ENCODE assay signal across 31 mouse cellular contexts in the genomic region with DNA sequence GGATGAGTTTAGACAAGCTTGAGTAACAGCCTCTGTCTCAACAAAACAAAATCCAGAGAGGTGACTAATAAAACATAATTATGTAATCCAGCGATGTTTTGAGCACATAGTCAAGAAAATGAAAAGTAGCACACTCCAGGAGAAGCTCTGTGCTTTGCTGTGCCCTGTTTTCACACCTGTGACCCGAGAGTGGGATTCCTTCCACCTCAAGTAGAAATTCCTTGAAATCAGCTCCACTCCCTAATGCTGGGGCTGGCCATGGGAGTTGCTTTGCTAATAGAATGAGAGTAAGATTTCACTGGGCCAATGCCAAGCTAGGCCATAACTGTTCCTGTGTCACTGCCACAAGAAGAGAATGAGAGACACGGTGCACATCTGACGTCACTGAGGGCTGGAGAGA. TPM values are rescaled to one million over a fixed set of nuclear protein-coding genes. Genes with fewer than 3 reads are reported as not detected.
DNase-seq lines count a peak whose midpoint lies in the region; ATAC-seq lines count a peak whose summit lies in the region.
"Had no signal": no experiment of that assay in that cellular context is flagged by ENCODE, and none has a peak within 500 bp of the region (broad histone marks: within the 10 kb centered on the region; RNA-seq: fewer than 3 reads in every experiment).

No protein-coding gene starts in this region.

- WGBS in kidney, embryonic 15.5 days: 58% methylated on average over 4 of the region's 4 CpGs
- WGBS in embryonic facial prominence, embryonic 15.5 days: 63% methylated on average over 4 of the region's 4 CpGs
- WGBS in heart, embryonic 11.5 days (ENCODE audit: insufficient replicate concordance): 76% methylated on average over 4 of the region's 4 CpGs

- no peak overlapping the region for H3K4me3 ChIP-seq in kidney, embryonic 15.5 days (replicated peaks)
- no peak overlapping the region for H3K4me3 ChIP-seq in embryonic facial prominence, embryonic 15.5 days (replicated peaks)
- no peak overlapping the region for H3K4me3 ChIP-seq in heart, embryonic 11.5 days (ENCODE audit: low read depth, low read length)
- H3K4me3 ChIP-seq: forebrain, embryonic 10.5 days; forebrain, embryonic 15.5 days; heart, adult 2 months; heart, embryonic 13.5 days; hindbrain, embryonic 10.5 days; hindbrain, embryonic 15.5 days; limb, embryonic 10.5 days; limb, embryonic 15.5 days; liver, embryonic 13.5 days; midbrain, embryonic 12.5 days; myocyte; neural tube, embryonic 12.5 days had no signal

- H3K4me2 ChIP-seq in kidney, embryonic 15.5 days: no peak overlapping the region
- no peak overlapping the region for H3K4me2 ChIP-seq in embryonic facial prominence, embryonic 15.5 days (replicated peaks)
- H3K4me2 ChIP-seq in heart, embryonic 11.5 days: no peak overlapping the region
- H3K4me2 ChIP-seq: forebrain, embryonic 15.5 days; heart, embryonic 13.5 days; hindbrain, embryonic 15.5 days; limb, embryonic 15.5 days; liver, embryonic 13.5 days; midbrain, embryonic 12.5 days; neural tube, embryonic 12.5 days had no signal

- H3K27ac ChIP-seq in kidney, embryonic 15.5 days: peak overlapping the region; percentile 41; the same call in 1 of the 2 replicates
- peak overlapping the region; percentile 51 for H3K27ac ChIP-seq in embryonic facial prominence, embryonic 15.5 days (replicated peaks)
- H3K27ac ChIP-seq in heart, embryonic 11.5 days (ENCODE audit: low read depth, low read length): no peak overlapping the region
- H3K27ac ChIP-seq: forebrain, embryonic 10.5 days; forebrain, embryonic 15.5 days; heart, adult 2 months; heart, embryonic 13.5 days; hindbrain, embryonic 10.5 days; hindbrain, embryonic 15.5 days; limb, embryonic 10.5 days; limb, embryonic 15.5 days; liver, embryonic 13.5 days; midbrain, embryonic 12.5 days; neural tube, embryonic 12.5 days had no signal

- no peaks in the 10 kb centered on the region for H3K9me3 ChIP-seq in kidney, embryonic 15.5 days (replicated peaks)
- H3K9me3 ChIP-seq in embryonic facial prominence, embryonic 15.5 days (replicated peaks): no peaks in the 10 kb centered on the region
- no peaks in the 10 kb centered on the region for H3K9me3 ChIP-seq in heart, embryonic 11.5 days (replicated peaks; ENCODE audit: control insufficient read depth, low read length)
- H3K9me3 ChIP-seq: forebrain, embryonic 10.5 days; forebrain, embryonic 15.5 days; heart, embryonic 13.5 days; hindbrain, embryonic 10.5 days; hindbrain, embryonic 15.5 days; limb, embryonic 10.5 days; limb, embryonic 15.5 days; liver, embryonic 13.5 days; midbrain, embryonic 12.5 days; neural tube, embryonic 12.5 days had no signal

- no peak overlapping the region for H3K9ac ChIP-seq in kidney, embryonic 15.5 days
- H3K9ac ChIP-seq in embryonic facial prominence, embryonic 15.5 days: no peak overlapping the region
- no peak overlapping the region for H3K9ac ChIP-seq in heart, embryonic 11.5 days (ENCODE audit: low read depth, low read length)
- H3K9ac ChIP-seq: forebrain, embryonic 15.5 days; heart, embryonic 13.5 days; hindbrain, embryonic 15.5 days; limb, embryonic 15.5 days; liver, embryonic 13.5 days; midbrain, embryonic 12.5 days; neural tube, embryonic 12.5 days had no signal

- H3K36me3 ChIP-seq in kidney, embryonic 15.5 days: no peaks in the 10 kb centered on the region
- no peaks in the 10 kb centered on the region for H3K36me3 ChIP-seq in embryonic facial prominence, embryonic 15.5 days
- peaks cover 6% of the 10 kb centered on the region for H3K36me3 ChIP-seq in heart, embryonic 11.5 days (ENCODE audit: control insufficient read depth, insufficient read depth, low read length)
- H3K36me3 ChIP-seq: forebrain, embryonic 10.5 days; forebrain, embryonic 15.5 days; hindbrain, embryonic 10.5 days; hindbrain, embryonic 15.5 days; limb, embryonic 10.5 days; limb, embryonic 15.5 days; midbrain, embryonic 12.5 days; neural tube, embryonic 12.5 days had no signal

- no peaks in the 10 kb centered on the region for H3K27me3 ChIP-seq in kidney, embryonic 15.5 days
- H3K27me3 ChIP-seq in embryonic facial prominence, embryonic 15.5 days: no peaks in the 10 kb centered on the region
- no peaks in the 10 kb centered on the region for H3K27me3 ChIP-seq in heart, embryonic 11.5 days (ENCODE audit: control insufficient read depth, insufficient read depth, low read length)
- H3K27me3 ChIP-seq: forebrain, embryonic 15.5 days; heart, embryonic 13.5 days; hindbrain, embryonic 15.5 days; limb, embryonic 15.5 days; liver, embryonic 13.5 days; midbrain, embryonic 12.5 days; neural tube, embryonic 12.5 days had no signal

- DNase-seq in adrenal gland, postnatal 14 days: peak; percentile 10
- DNase-seq in adrenal gland, postnatal 25 days: no peak
- no peak for DNase-seq in kidney, postnatal 14 days
- peak; percentile 8 for DNase-seq in lung, postnatal 14 days
- DNase-seq in layer of hippocampus, adult 9-11 months: no peak
- DNase-seq: cerebellum, adult 2 months; cerebellum, postnatal 14 days; gastrocnemius, postnatal 25 days; heart, adult 2 months; heart, postnatal 14 days; kidney, adult 8-10 months; kidney, postnatal 36 days; liver, embryonic 13.5 days; right cerebral cortex, adult 18-20 months; spleen, adult 18-20 months; thymus, postnatal 25 days had no signal

- ATAC-seq in kidney, embryonic 15.5 days (replicated peaks; ENCODE audit: low FRiP score): no peak
- ATAC-seq in embryonic facial prominence, embryonic 15.5 days (ENCODE audit: insufficient number of reproducible peaks, low FRiP score, low TSS enrichment, low read depth): no peak
- no peak for ATAC-seq in heart, embryonic 11.5 days (replicated peaks; ENCODE audit: insufficient number of reproducible peaks, low FRiP score, low TSS enrichment)
- ATAC-seq: forebrain, embryonic 15.5 days; inflammation-experienced regulatory T-cells, adult 6 months had no signal

- peaks cover 13% of the 10 kb centered on the region for H3K4me1 ChIP-seq in kidney, embryonic 15.5 days
- H3K4me1 ChIP-seq in embryonic facial prominence, embryonic 15.5 days: peaks cover 3% of the 10 kb centered on the region; the same call in 1 of the 2 replicates
- H3K4me1 ChIP-seq in heart, embryonic 11.5 days (ENCODE audit: control insufficient read depth, insufficient read depth, low read length): no peaks in the 10 kb centered on the region
- H3K4me1 ChIP-seq: forebrain, embryonic 15.5 days; heart, embryonic 13.5 days; hindbrain, embryonic 15.5 days; limb, embryonic 15.5 days; neural tube, embryonic 12.5 days had no signal

RNA-seq across cellular contexts. Expression of a gene that starts 38.1 kb away (rescaled TPM):
- total RNA-seq in adrenal gland, postnatal 14 days (2021): 83.8 and 84.2 TPM in 2 replicates
- total RNA-seq in adrenal gland, postnatal 25 days (2021): 98.9 and 99.7 TPM in 2 replicates
- polyA plus RNA-seq in kidney, embryonic 15.5 days (2015; fragmentation: Nextera tagmentation; extraction: Ambion mirVana): 142 and 144 TPM in 2 replicates
- 120 and 128 TPM in 2 replicates for polyA plus RNA-seq in embryonic facial prominence, embryonic 15.5 days (2015; fragmentation: Nextera tagmentation; extraction: Ambion mirVana)
- polyA plus RNA-seq in heart, embryonic 11.5 days (2014; fragmentation: Nextera tagmentation; extraction: Ambion mirVana): 113 and 137 TPM in 2 replicates

RNA-seq across cellular contexts. Expression of a gene that starts 38.2 kb away (rescaled TPM):
- total RNA-seq in adrenal gland, postnatal 14 days (2021): 26.5 and 29.3 TPM in 2 replicates
- 20.9 and 23.6 TPM in 2 replicates for total RNA-seq in adrenal gland, postnatal 25 days (2021)
- polyA plus RNA-seq in kidney, embryonic 15.5 days (2015; fragmentation: Nextera tagmentation; extraction: Ambion mirVana): 110 and 111 TPM in 2 replicates
- 85.7 and 89.4 TPM in 2 replicates for polyA plus RNA-seq in embryonic facial prominence, embryonic 15.5 days (2015; fragmentation: Nextera tagmentation; extraction: Ambion mirVana)
- 91.8 and 92.3 TPM in 2 replicates for polyA plus RNA-seq in heart, embryonic 11.5 days (2014; fragmentation: Nextera tagmentation; extraction: Ambion mirVana)

RNA-seq across cellular contexts. Expression of a gene that starts 48.5 kb away (rescaled TPM):
- 0.26 and 1.3 TPM in 2 replicates for total RNA-seq in adrenal gland, postnatal 14 days (2021)
- 0.61 TPM in 1 of 2 replicates, not detected in the other for total RNA-seq in adrenal gland, postnatal 25 days (2021)
- polyA plus RNA-seq in kidney, embryonic 15.5 days (2015; fragmentation: Nextera tagmentation; extraction: Ambion mirVana): 1.7 and 2.4 TPM in 2 replicates
- polyA plus RNA-seq in embryonic facial prominence, embryonic 15.5 days (2015; fragmentation: Nextera tagmentation; extraction: Ambion mirVana): 4.0 and 4.4 TPM in 2 replicates
- 167 and 212 TPM in 2 replicates for polyA plus RNA-seq in heart, embryonic 11.5 days (2014; fragmentation: Nextera tagmentation; extraction: Ambion mirVana)
- total RNA-seq: midbrain, postnatal 0 days had no signal
- polyA plus RNA-seq: inflammation-experienced regulatory T-cells, adult 6 months had no signal

Comparison
In these comparisons a context has a peak if more than half of its experiments do, and no peak if none do; other contexts are left out.
1. DNase-seq: peak in adrenal gland, postnatal 14 days (single experiment) and lung, postnatal 14 days (single experiment); none in adrenal gland, postnatal 25 days (single experiment), kidney, postnatal 14 days (single experiment) and layer of hippocampus, adult 9-11 months (single experiment).
2. RNA of a gene that starts 48.5 kb away (polyA plus RNA-seq): 167 to 212 TPM in heart, embryonic 11.5 days; 4.0 to 4.4 TPM in embryonic facial prominence, embryonic 15.5 days and 1.7 to 2.4 TPM in kidney, embryonic 15.5 days; every median in the first group is over 10 times any median in the second.